In genomic region chr1:7543492-7543891, GRCm38 (mm10) we compare ENCODE assay signal across 7 mouse cellular contexts.
DNase-seq lines count a peak whose midpoint lies in the region; ATAC-seq lines count a peak whose summit lies in the region.

No protein-coding gene starts in this region.

- no peaks in the 10 kb centered on the region for H3K36me3 ChIP-seq in limb, embryonic 12.5 days
- no peaks in the 10 kb centered on the region for H3K36me3 ChIP-seq in limb, embryonic 10.5 days

- ATAC-seq in limb, embryonic 12.5 days (ENCODE audit: insufficient number of reproducible peaks, insufficient read depth, low FRiP score, low TSS enrichment, low read depth), result 0 out of 2 replicates have a peak, but pooled peaks have one; percentile 66
- peak; percentile 70 for ATAC-seq in granulocyte monocyte progenitor cell, adult 5-6 weeks (replicated peaks; ENCODE audit: poor library complexity, severe bottlenecking)

- H3K27ac ChIP-seq in limb, embryonic 12.5 days, result no peak overlapping the region
- no peak overlapping the region for H3K27ac ChIP-seq in limb, embryonic 10.5 days

- no peak overlapping the region for H3K9ac ChIP-seq in limb, embryonic 12.5 days (replicated peaks)

- no peaks in the 10 kb centered on the region for H3K4me1 ChIP-seq in limb, embryonic 12.5 days (replicated peaks)
- no peaks in the 10 kb centered on the region for H3K4me1 ChIP-seq in limb, embryonic 10.5 days

- no peak overlapping the region for H3K4me2 ChIP-seq in limb, embryonic 12.5 days

- 20% methylated on average over 2 of the region's 2 CpGs for WGBS in limb, embryonic 12.5 days
- WGBS in limb, embryonic 10.5 days, result 23% methylated on average over 2 of the region's 2 CpGs

- no peak overlapping the region for H3K4me3 ChIP-seq in limb, embryonic 12.5 days (replicated peaks)
- H3K4me3 ChIP-seq in limb, embryonic 10.5 days, result no peak overlapping the region

- DNase-seq in limb, embryonic 10.5 days (ENCODE audit: low spot score), result no peak
- DNase-seq in brain, adult 2 months (ENCODE audit: low read depth, low spot score), result peak; percentile 74
- DNase-seq in retina, postnatal 1 day, result peak; percentile 39
- no peak for DNase-seq in cerebellum, adult 9-11 months
- DNase-seq in testis, postnatal 14 days (ENCODE audit: low spot score), result no peak

- H3K27me3 ChIP-seq in limb, embryonic 12.5 days, result no peaks in the 10 kb centered on the region
- no peaks in the 10 kb centered on the region for H3K27me3 ChIP-seq in limb, embryonic 10.5 days (ENCODE audit: low read depth, poor library complexity, severe bottlenecking)

- H3K9me3 ChIP-seq in limb, embryonic 12.5 days, result no peaks in the 10 kb centered on the region
- no peaks in the 10 kb centered on the region for H3K9me3 ChIP-seq in limb, embryonic 10.5 days (replicated peaks)

Comparison
In these comparisons a context has a peak if more than half of its experiments do, and no peak if none do; other contexts are left out.
1. DNase-seq: peak in brain, adult 2 months (single experiment) and retina, postnatal 1 day (single experiment); none in limb, embryonic 10.5 days (single experiment), cerebellum, adult 9-11 months (single experiment) and testis, postnatal 14 days (single experiment).